Mouse (Mus musculus): ENCODE measurements around the gene Tmem80.

DNA sequence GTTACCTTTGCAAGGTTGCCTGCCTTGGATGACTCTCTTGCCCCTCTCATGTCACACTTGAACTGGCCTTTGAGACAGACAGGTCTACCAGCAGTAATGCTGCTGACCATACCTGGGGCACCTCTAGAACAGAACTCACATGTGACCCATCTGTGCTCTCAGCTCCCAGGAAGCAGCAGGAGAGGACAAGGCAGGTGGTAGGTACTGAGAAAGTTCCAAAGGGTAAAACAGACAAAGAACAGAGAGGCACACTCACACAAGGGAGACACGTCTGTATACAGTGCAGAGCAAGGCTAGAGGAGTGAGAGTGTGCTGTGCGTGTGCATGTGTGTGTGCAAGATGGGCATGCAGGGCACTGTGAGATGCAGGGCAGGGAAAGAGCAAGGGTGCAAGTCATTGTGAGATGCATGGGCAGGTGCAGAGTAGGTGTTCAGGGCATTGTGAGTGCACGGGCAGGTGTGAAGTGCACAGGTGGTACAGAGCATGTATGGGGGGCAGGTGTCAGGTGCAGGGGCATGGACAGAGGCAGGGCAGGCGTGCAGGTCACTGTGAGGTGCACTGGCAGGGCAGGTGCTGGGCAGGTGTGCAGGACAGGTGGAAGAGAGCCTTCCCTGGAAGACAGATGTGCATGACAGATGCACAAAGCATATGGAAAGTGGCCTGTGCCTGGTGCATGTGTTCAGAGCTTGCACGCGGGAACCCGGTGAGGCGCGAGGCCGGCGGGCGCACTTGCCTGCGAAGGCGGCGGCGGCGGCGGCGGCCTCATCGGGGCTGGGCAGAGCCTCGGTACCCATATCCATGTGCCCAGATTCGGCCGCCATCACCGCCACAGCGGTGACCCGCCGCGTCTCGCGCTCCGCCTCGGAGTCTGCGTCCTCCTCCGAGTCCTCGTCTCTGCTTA is 743 bp upstream of the Tmem80 start:
- no peak for TF ChIP-seq POLR2A (IDR thresholded peaks at IDR 0.05; ENCODE audit: insufficient read depth, low read depth, low read length)
- no peak for TF ChIP-seq CTCF (IDR thresholded peaks at IDR 0.05; ENCODE audit: insufficient read depth, low read depth, low read length)

Measured in olfactory bulb, adult 2 months (tissue).